Mouse (Mus musculus): ENCODE measurements around the gene Stox2. TPM values are rescaled to one million over a fixed set of nuclear protein-coding genes. Genes with fewer than 3 reads are reported as not detected.

Stox2 gene
- polyA plus RNA-seq, 1 experiment from 2014 or later = 41.2 TPM

DNA sequence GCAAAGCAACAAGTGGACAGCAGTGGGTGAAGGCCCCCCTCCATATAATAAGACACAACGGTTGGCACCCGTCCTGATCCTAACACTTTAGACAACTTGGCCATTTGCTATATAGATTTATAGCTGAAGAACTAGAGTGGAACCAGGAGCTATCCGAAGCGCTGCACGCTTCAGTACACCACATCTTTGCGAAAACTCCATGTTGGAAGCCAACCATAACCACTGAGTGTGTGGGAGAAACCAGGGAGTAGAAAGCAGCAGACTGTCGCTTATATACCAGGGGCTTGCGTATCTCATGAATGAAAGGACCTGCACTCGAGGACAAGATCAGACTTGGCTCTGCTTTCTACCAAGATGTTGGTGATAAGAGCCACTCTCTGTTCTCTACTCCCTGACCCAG is 234.0 kb downstream of the Stox2 start:
- peaks cover 20% of the 10 kb centered on the region for H3K4me1 ChIP-seq

DNA sequence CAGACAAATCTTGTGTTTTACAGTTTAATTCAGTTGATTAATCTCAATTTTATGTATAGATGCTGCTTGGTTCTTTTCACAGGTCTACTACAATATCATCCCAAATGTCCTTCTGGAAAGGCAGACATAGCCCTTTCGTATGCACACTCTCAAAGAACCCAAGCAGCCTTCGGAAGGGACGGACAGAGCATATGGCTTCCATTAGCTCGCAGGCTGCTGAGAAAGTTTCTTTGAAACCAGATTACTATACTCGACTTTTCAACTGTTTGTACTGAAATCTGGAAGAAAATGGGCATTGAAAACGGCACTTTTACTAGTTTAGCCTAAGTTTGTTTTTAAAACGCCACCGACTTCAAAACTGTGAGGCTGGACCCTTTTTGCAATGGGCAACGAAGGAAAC is 234.9 kb downstream of the Stox2 start:
- H3K4me2 ChIP-seq (replicated peaks) = 0 out of 2 replicates have a peak overlapping the region, but pooled peaks have one; percentile 4
- H3K4me3 ChIP-seq = no peak overlapping the region
- H3K27ac ChIP-seq = no peak overlapping the region
- no peaks in the 10 kb centered on the region for H3K36me3 ChIP-seq
- WGBS = 62% methylated on average over 9 of the region's 9 CpGs
- H3K9ac ChIP-seq = no peak overlapping the region
- no peak for ATAC-seq (ENCODE audit: low FRiP score)
- H3K27me3 ChIP-seq = no peaks in the 10 kb centered on the region
- H3K4me1 ChIP-seq = peaks cover 25% of the 10 kb centered on the region
- H3K9me3 ChIP-seq (replicated peaks) = no peaks in the 10 kb centered on the region

More for the DNA sequence above, 234.0 kb downstream of the Stox2 start:
- ATAC-seq (ENCODE audit: low FRiP score) = no peak
- H3K27ac ChIP-seq = no peak overlapping the region
- no peaks in the 10 kb centered on the region for H3K27me3 ChIP-seq
- no peak overlapping the region for H3K4me3 ChIP-seq
- no peak overlapping the region for H3K9ac ChIP-seq
- H3K4me2 ChIP-seq (replicated peaks) = no peak overlapping the region
- H3K36me3 ChIP-seq = no peaks in the 10 kb centered on the region
- H3K9me3 ChIP-seq (replicated peaks) = no peaks in the 10 kb centered on the region
- WGBS = 91% methylated on average over 9 of the region's 9 CpGs

DNA sequence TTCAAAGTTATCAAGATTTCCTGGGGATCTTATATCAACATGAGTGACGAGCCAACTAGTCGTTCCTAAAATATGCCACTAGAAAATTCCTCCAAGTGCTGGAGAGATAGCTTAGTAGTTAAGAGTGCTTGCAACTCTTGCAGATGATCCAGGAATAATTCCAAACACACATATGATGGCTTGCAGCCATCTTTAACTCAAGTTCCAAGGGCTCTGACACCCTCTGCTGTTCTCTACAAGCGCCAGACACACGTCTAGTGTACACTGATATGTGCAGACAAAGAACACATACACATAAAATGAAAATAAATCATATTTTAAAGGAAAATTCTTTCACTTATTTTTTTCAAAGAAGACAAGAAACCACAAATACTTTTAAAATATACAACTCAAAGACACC is 237.9 kb downstream of the Stox2 start:
- WGBS = 90% methylated on average over 4 of the region's 4 CpGs
- Histone ChIP-seq H3K27me3 (no peaks in the 10 kb centered on the region), H3K4me3 (no peak overlapping the region), H3K9ac (no peak overlapping the region), H3K9me3 (replicated peaks) (no peaks in the 10 kb centered on the region), H3K27ac (no peak overlapping the region), H3K36me3 (no peaks in the 10 kb centered on the region), H3K4me1 (peaks cover 33% of the 10 kb centered on the region), H3K4me2 (replicated peaks) (no peak overlapping the region)
- ATAC-seq (ENCODE audit: low FRiP score) = no peak

DNA sequence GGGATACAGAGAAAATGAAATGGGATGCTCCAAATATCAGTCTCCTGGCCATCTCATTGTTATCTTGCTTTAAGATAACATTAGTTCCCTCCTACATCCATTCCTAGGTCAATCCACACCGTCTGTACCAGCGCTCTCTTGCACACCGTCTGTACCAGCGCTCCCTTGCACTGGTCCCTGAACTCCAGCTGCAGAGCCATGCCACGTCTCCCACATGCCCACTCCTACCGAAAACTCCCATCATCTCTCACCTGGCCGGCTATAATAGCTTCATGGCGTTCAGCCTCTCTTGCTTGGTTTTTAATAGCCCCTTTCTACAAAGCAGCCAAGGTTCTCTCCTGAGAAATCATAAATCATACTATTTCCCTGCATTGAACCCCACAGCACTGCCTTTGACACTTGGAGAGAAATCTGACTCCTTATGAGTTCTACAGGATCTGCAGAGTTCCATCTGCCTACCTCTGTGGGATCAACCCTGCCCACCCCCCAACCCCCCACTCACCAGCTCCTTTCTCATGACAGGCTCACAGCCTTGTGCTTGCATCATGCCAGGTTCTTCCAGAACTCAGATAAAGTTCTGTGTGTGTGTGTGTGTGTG is 239.4 kb downstream of the Stox2 start:
- H3K9ac ChIP-seq = no peak overlapping the region
- 82% methylated on average over 8 of the region's 8 CpGs for WGBS
- no peaks in the 10 kb centered on the region for H3K27me3 ChIP-seq
- no peak overlapping the region for H3K4me2 ChIP-seq (replicated peaks)
- H3K4me1 ChIP-seq = peaks cover 30% of the 10 kb centered on the region
- no peak for ATAC-seq (ENCODE audit: low FRiP score)
- H3K36me3 ChIP-seq = no peaks in the 10 kb centered on the region
- no peak overlapping the region for H3K4me3 ChIP-seq
- H3K27ac ChIP-seq = no peak overlapping the region
- H3K9me3 ChIP-seq (replicated peaks) = no peaks in the 10 kb centered on the region

DNA sequence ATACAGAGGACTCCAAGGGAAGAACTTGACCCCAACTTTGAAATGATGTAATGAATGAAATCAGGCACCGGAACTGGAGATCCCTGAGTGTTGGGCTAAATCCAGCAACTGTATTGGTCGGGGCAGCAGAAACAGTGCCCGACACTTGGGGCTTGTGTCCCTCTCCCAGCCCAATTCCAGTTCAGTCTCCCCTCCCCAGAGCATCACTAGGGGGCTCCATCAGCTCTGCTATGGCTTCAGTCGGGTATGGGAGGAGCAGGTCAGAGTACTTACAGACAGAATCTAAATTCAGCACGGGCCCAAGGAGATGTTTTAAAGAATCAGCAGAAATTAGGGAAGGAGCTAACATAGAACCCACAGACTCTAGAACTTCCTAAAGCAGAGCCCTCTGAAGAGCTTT is 240.7 kb downstream of the Stox2 start:
- no peak for ATAC-seq (ENCODE audit: low FRiP score)
- Histone ChIP-seq H3K27me3 (no peaks in the 10 kb centered on the region), H3K27ac (no peak overlapping the region), H3K9ac (no peak overlapping the region), H3K36me3 (peaks cover 10% of the 10 kb centered on the region), H3K9me3 (replicated peaks) (no peaks in the 10 kb centered on the region), H3K4me3 (no peak overlapping the region), H3K4me2 (replicated peaks) (no peak overlapping the region), H3K4me1 (peaks cover 24% of the 10 kb centered on the region)
- WGBS = 84% methylated on average over 5 of the region's 5 CpGs

DNA sequence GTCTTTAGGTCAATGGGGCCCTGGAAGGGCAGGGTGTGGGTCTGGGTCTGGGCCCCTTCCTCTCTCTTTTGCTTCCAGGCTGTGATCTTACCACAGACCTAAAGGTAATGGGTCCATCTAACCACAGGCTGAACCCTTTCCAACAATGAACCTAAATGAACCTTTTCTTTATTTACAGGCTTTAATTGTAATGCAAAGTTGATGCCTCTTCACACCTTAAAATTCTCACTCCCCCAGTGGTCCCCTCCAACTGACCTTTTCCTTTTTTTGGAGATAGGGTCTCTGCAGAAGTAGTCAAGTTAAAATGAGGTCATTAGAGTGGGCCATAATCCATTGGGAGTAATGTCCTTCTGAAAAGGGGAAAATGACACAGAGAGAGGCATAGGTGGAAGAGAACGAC is 249.8 kb downstream of the Stox2 start:
- Histone ChIP-seq H3K9ac (no peak overlapping the region), H3K27me3 (no peaks in the 10 kb centered on the region), H3K9me3 (replicated peaks) (no peaks in the 10 kb centered on the region; the same call in 1 of the 2 replicates), H3K4me2 (replicated peaks) (no peak overlapping the region), H3K4me3 (no peak overlapping the region), H3K36me3 (peaks cover 64% of the 10 kb centered on the region), H3K4me1 (no peaks in the 10 kb centered on the region), H3K27ac (no peak overlapping the region)
- WGBS = 97% methylated on average over 1 of the region's 1 CpGs
- ATAC-seq (ENCODE audit: low FRiP score) = no peak

DNA sequence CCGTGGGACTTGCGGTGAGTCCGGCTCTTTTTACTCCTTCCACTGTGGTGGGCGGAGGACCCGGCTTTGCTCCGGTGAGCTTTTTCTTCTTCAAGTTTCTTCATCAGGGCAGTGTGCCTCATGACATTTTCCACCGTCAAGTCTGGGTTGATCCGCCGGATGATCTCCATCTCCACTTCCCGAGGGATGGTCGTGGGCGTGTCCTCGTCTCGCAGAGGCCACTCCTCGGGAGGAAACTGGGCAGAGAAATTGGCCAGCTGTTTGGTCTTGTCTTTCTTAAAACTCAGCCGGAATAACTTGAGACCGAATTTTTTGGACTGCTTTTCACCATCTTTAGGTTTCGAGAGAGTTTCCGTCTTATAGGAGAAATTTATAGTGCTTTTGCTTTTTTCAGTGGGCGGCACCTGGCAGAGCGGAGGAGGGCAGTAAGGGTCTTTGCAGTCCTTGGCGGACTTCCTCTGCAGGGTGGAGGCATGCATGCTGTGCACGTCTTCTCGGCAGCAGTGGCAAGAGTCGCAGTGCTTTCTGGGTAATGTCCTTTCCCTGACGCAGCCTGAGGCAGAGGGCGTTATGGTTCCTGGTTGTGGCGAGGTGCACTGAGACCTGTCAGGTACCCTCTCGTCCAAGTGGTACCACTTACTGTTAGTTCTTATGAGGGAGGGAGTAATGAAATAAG is 252.7 kb downstream of the Stox2 start:
- Histone ChIP-seq H3K27me3 (no peaks in the 10 kb centered on the region), H3K4me2 (replicated peaks) (no peak overlapping the region), H3K9me3 (replicated peaks) (no peaks in the 10 kb centered on the region; the same call in 1 of the 2 replicates), H3K4me3 (no peak overlapping the region), H3K4me1 (no peaks in the 10 kb centered on the region), H3K9ac (no peak overlapping the region), H3K36me3 (peaks cover 51% of the 10 kb centered on the region), H3K27ac (no peak overlapping the region)
- 93% methylated on average over 29 of the region's 29 CpGs for WGBS
- no peak for ATAC-seq (ENCODE audit: low FRiP score)

DNA sequence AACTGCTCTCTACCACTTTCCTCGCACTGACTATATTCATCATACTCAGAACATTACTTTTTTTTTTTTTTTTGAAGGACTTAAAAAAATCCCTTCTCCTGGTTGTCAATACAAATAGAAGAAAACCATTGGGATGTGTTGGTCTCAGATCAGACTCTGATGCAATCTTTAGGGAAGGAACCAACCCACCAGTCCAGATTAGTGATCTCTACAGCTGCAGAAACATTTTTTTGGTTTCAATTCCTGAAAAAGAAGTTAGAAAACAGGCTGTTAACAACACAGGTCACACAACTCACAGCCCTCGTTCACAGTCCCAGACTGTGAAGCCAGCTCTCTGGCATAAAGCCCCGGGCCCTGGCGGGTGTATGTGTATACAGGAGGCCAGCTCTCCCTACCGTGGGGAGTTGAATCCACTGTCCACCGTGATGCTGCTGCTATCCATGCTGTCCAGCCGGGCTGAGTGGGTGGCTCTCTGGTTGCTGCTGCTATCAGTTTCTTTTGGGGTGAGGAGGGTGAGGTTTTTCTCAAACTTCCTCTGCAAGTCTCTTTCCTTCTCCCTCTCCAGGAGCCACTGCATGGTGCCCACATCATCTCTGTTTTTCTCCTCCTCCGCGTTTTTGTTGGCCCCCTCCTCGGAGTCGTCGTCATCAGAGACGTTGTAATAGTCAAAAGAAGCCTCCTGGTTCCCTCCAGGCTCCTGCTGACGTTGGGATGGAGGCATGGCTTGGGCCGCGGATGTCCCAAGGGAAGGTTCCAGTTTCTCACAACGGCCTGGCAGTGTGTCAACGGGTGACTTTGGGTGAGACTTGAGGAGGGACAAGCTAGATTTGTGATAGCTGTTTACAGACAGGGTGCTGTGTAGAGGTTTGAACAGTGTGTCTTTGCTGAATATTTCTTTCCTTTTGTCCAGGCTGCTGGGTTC is 254.5 kb downstream of the Stox2 start:
- Histone ChIP-seq H3K4me1 (no peaks in the 10 kb centered on the region), H3K4me2 (replicated peaks) (no peak overlapping the region), H3K27me3 (no peaks in the 10 kb centered on the region), H3K27ac (no peak overlapping the region), H3K9me3 (replicated peaks) (no peaks in the 10 kb centered on the region; the same call in 1 of the 2 replicates), H3K9ac (no peak overlapping the region), H3K36me3 (peaks cover 48% of the 10 kb centered on the region), H3K4me3 (no peak overlapping the region)
- 90% methylated on average over 18 of the region's 18 CpGs for whole genome bisulfite sequencing
- ATAC-seq (ENCODE audit: low FRiP score) = no peak

DNA sequence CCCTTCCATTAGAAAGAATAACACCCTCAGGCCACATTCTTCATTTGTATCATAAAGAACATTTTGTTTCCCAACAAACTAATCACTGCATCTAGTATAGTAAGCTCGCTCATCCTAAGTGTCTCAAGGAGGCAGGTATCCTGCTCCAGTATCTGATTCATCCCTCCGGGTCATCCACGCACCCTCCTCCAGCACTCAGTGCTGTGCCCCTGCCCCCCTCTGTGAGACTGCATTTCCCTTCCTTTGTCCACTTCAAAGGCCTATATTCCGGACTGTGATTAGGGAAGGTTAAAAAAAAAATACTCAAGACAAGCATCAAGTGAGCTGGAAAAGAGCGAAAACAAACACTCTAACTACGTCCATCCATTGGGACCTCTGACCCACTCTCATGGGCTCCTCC is 260.8 kb downstream of the Stox2 start:
- H3K4me3 ChIP-seq = no peak overlapping the region
- ATAC-seq (ENCODE audit: low FRiP score) = no peak
- peaks cover 25% of the 10 kb centered on the region for H3K36me3 ChIP-seq
- H3K27ac ChIP-seq = no peak overlapping the region
- H3K4me1 ChIP-seq = peaks cover 13% of the 10 kb centered on the region
- no peak overlapping the region for H3K9ac ChIP-seq
- H3K9me3 ChIP-seq (replicated peaks) = no peaks in the 10 kb centered on the region
- H3K27me3 ChIP-seq = no peaks in the 10 kb centered on the region
- 45% methylated on average over 6 of the region's 6 CpGs for WGBS
- H3K4me2 ChIP-seq (replicated peaks) = no peak overlapping the region

DNA sequence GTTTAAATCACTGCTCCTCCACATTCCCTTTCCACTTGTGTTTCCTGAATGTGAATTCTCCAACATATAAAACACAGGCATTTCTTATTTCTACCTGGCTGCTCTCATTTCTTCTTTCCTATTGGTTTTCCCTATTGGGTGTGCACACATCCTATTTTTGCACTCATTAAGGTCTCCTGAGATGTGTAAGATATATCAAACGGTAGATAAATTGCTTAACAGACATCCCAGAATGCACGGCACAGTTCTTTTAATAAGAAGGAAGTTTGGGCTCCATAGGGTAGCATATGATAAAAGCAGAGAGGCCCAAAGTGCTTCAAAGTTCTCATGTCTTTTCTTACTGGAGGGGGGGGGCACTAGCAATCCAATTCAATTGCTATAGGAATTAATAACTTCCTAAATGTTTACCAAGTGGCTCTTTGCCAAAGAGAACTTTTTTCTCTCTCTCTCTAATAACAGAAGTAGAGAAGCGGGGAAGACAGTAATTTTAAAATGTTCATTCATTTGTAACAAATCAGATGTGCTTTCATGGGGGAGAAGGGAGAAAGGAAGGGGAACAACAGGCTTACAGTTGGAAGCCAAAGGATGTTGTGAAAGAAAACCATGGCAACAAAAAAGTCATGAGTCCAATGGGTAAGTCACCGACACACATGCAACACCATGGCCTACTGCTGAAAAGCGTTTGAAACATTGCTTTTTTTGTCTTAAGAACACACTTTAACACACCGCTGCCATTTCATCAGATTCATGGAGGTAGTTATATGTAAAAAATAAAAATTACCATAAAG is 263.2 kb downstream of the Stox2 start:
- Histone ChIP-seq H3K36me3 (peaks cover 25% of the 10 kb centered on the region), H3K4me2 (replicated peaks) (no peak overlapping the region), H3K27ac (no peak overlapping the region; the same call in 1 of the 2 replicates), H3K9me3 (replicated peaks) (no peaks in the 10 kb centered on the region), H3K4me3 (no peak overlapping the region), H3K27me3 (no peaks in the 10 kb centered on the region), H3K4me1 (peaks cover 24% of the 10 kb centered on the region), H3K9ac (no peak overlapping the region)
- no peak for ATAC-seq (ENCODE audit: low FRiP score)
- 84% methylated on average over 6 of the region's 6 CpGs for WGBS

DNA sequence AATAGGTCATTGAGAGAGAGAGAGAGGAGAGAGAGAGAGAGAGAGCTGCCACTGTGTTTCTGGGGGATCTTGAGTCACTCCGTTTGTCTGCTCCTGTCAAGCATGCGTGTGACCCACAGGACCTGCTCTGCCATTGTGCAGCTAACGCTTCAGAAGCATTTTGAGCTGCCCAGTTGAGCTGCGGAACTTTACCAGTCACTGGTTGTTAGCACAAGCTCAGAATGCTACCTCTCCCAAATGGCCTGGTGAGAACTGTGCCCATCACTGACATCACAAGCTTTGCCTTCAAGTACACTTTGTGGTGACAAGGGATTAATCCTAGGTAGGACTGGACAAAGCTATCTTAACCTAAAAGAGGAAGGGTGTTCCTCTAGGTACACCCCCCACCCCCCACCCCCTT is 263.9 kb downstream of the Stox2 start:
- WGBS = 74% methylated on average over 4 of the region's 4 CpGs
- no peak overlapping the region for H3K4me3 ChIP-seq
- H3K4me2 ChIP-seq (replicated peaks) = no peak overlapping the region
- no peak overlapping the region; the same call in 1 of the 2 replicates for H3K27ac ChIP-seq
- H3K27me3 ChIP-seq = no peaks in the 10 kb centered on the region
- no peak overlapping the region for H3K9ac ChIP-seq
- peaks cover 25% of the 10 kb centered on the region for H3K36me3 ChIP-seq
- peaks cover 27% of the 10 kb centered on the region for H3K4me1 ChIP-seq
- no peak for ATAC-seq (ENCODE audit: low FRiP score)
- no peaks in the 10 kb centered on the region for H3K9me3 ChIP-seq (replicated peaks)

All from hindbrain, embryonic 12.5 days (tissue).